Mouse (Mus musculus) liver, embryonic 14.5 days (tissue): ENCODE results near the gene Malsu1.

Experiments used
- CTCF ChIP-seq: IDR thresholded peaks from 2 replicates; pipeline ENCODE4 v1.5.1; 2016; ENCODE audit warnings: antibody characterized with exemption, low read depth, control low read depth
- EP300 ChIP-seq: IDR thresholded peaks from 2 replicates; pipeline ENCODE4 v1.6.1; 2016; ENCODE audit warnings: antibody characterized with exemption, low read depth

GRCm38 (mm10) chr6:49036275-49037267, 37.0 kb upstream of the Malsu1 start, which contains the start of gene Gpnmb:
- no peak for TF ChIP-seq EP300
- TF ChIP-seq CTCF: no peak
